Mouse (Mus musculus) liver, postnatal 0 days (tissue): ENCODE measurements around the gene Rnf11. TPM values are rescaled to one million over a fixed set of nuclear protein-coding genes. Genes with fewer than 3 reads are reported as not detected.
A peak's percentile ranks its signal among the peaks of the same experiment; 100 is the strongest.

ENCODE experiments used
- ATAC-seq: fragments of 200-750 bp; cut with Nextera tagmentation; 2 replicates; pipeline ENCODE4 v1.8.0; 2017; ENCODE audit warnings: mild to moderate bottlenecking, moderate library complexity
- DNase-seq: peaks from one replicate; pipeline ENCODE4 v3.0.0-alpha.2; 2016
- H3K27ac ChIP-seq: fragments of 300-500 bp; sonication (generic); 2 replicates; pipeline ENCODE4 v1.5.1; 2014; ENCODE audit warnings: antibody characterized with exemption, moderate library complexity, mild to moderate bottlenecking, low read depth
- H3K27me3 ChIP-seq: fragments of 300-500 bp; sonication (generic); 2 replicates; pipeline ENCODE4 v1.6.1; 2014; ENCODE audit warnings: low read length, control low read depth, mixed read lengths; ENCODE audit not compliant: insufficient read depth
- H3K36me3 ChIP-seq: fragments of 300-500 bp; sonication (generic); replicated peaks from 2 replicates; pipeline ENCODE4 v1.6.1; 2014; ENCODE audit warnings: mild to moderate bottlenecking, control low read depth, low read length, moderate library complexity, mixed read lengths; ENCODE audit not compliant: insufficient read depth
- H3K4me1 ChIP-seq: fragments of 300-500 bp; sonication (generic); 2 replicates; pipeline ENCODE4 v1.6.1; 2014; ENCODE audit warnings: antibody characterized with exemption, mild to moderate bottlenecking, control low read depth; ENCODE audit not compliant: insufficient read depth
- H3K4me2 ChIP-seq: fragments of 300-500 bp; sonication (generic); 2 replicates; pipeline ENCODE4 v1.6.1; 2014; ENCODE audit warnings: low read depth, mild to moderate bottlenecking, low read length, moderate library complexity, mixed read lengths
- H3K4me3 ChIP-seq: fragments of 300-500 bp; sonication (generic); 2 replicates; pipeline ENCODE4 v1.5.1; 2014; ENCODE audit warnings: low read depth, low read length
- H3K9ac ChIP-seq: fragments of 300-500 bp; sonication (generic); replicated peaks from 2 replicates; pipeline ENCODE4 v1.6.1; 2014; ENCODE audit warnings: mild to moderate bottlenecking, moderate library complexity
- H3K9me3 ChIP-seq: fragments of 300-500 bp; sonication (generic); 2 replicates; pipeline ENCODE4 v1.6.1; 2016; ENCODE audit warnings: mild to moderate bottlenecking, control low read depth, low read length, mixed read lengths
- CTCF ChIP-seq: sonication (generic); IDR thresholded peaks from 2 replicates; pipeline ENCODE4 v1.5.1; 2016; ENCODE audit warnings: antibody characterized with exemption, low read depth
- EP300 ChIP-seq: IDR thresholded peaks from 2 replicates; pipeline ENCODE4 v1.6.1; 2016; ENCODE audit warnings: antibody characterized with exemption, low read depth, mild to moderate bottlenecking
- WGBS: fragments of 180-500 bp; shearing (Covaris S2); extraction: QIAGEN DNeasy Blood & Tissue Kit; methylation state at CpG from one replicate; pipeline ENCODE4 v1.1.7; 2014; ENCODE audit not compliant: insufficient replicate concordance; 5-methylcytosine and 5-hydroxymethylcytosine counted together
- polyA plus RNA-seq: library from polyadenylated mRNA; unstranded; fragments of >200 nt; fragmentation: Nextera tagmentation; extraction: Ambion mirVana; gene quantifications from 2 replicates; pipeline ENCODE4 v1.2.1, GENCODE M21; 2015

Gene Rnf11
- polyA plus RNA-seq, 1 experiment from 2014 or later = 34.0 TPM

- peaks cover 4% of the 10 kb centered on the region for H3K36me3 ChIP-seq
- H3K27ac ChIP-seq = peak overlapping the region; percentile 97
- no peak for DNase-seq
- H3K4me3 ChIP-seq = peak overlapping the region; percentile 70
- peak overlapping the region; percentile 89 for H3K9ac ChIP-seq
- no peaks in the 10 kb centered on the region for H3K9me3 ChIP-seq
- peaks cover 14% of the 10 kb centered on the region for H3K4me1 ChIP-seq
- peak overlapping the region; percentile 88 for H3K4me2 ChIP-seq
- ATAC-seq = no peak
- peak; percentile 19; the same call in 1 of the 2 replicates for TF ChIP-seq EP300
- TF ChIP-seq CTCF = no peak
- no peaks in the 10 kb centered on the region for H3K27me3 ChIP-seq
- WGBS = 45% methylated on average over 2 of the region's 2 CpGs
These were observed 9.4 kb downstream of the Rnf11 start for GRCm38 (mm10) chr4:109475078-109475477.

DNA sequence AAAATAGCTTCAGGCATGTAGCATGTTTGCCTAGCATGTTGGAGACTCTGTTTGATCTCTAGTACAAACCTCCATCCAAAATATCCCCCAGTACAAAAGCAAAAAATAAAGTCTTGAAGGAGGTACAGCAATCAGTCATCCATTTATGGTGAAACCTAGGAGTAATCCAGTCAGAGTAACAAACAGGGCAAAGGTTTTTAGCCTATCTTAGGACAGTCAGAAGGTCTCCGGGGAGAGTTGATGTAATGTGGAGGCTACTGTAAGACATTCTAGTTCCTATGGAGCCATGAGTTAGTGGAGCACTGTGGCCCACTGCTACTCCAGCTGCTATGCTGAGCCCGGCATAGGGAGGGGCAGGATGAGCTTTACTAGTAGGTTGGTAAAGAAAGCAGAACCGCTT is 12.0 kb downstream of the Rnf11 start:
- Histone ChIP-seq H3K9ac (no peak overlapping the region), H3K9me3 (no peaks in the 10 kb centered on the region), H3K4me1 (peaks cover 20% of the 10 kb centered on the region), H3K27ac (no peak overlapping the region), H3K36me3 (peaks cover 4% of the 10 kb centered on the region), H3K4me3 (no peak overlapping the region), H3K4me2 (no peak overlapping the region), H3K27me3 (no peaks in the 10 kb centered on the region)
- WGBS = 80% methylated on average over 3 of the region's 3 CpGs
- no peak for ATAC-seq
- no peak for TF ChIP-seq EP300
- no peak for TF ChIP-seq CTCF
- no peak for DNase-seq

GRCm38 (mm10) chr4:109471606-109472005 is 12.9 kb downstream of the Rnf11 start:
- H3K36me3 ChIP-seq = peaks cover 4% of the 10 kb centered on the region
- no peak overlapping the region for H3K4me3 ChIP-seq
- H3K4me2 ChIP-seq = no peak overlapping the region
- TF ChIP-seq EP300 (no peak), CTCF (no peak)
- H3K27me3 ChIP-seq = no peaks in the 10 kb centered on the region
- H3K27ac ChIP-seq = no peak overlapping the region
- no peak for DNase-seq
- peaks cover 22% of the 10 kb centered on the region for H3K4me1 ChIP-seq
- no peak for ATAC-seq
- H3K9ac ChIP-seq = no peak overlapping the region
- no peaks in the 10 kb centered on the region for H3K9me3 ChIP-seq

DNA sequence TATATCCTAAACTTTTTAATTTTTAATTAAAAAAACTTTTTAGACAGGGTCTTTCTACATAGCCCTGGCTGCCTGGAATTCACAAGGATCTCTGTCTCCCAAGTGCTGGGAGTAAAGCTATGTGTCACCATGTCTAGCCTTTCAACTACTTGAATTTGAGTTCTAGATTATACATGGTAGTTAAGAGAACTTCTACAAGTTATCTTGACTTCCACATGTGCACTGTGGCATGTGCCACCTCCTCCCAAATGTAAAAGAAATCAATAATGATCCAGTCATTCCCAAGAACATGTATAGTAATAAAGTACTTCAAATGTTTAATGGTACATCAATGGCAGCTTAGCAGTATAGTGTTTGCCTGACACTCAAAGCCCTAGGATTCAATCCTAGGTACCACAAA is 16.8 kb downstream of the Rnf11 start:
- DNase-seq (no peak), ATAC-seq (peak; percentile 41)
- Histone ChIP-seq H3K27me3 (no peaks in the 10 kb centered on the region), H3K9ac (no peak overlapping the region), H3K27ac (no peak overlapping the region), H3K4me1 (peaks cover 24% of the 10 kb centered on the region), H3K36me3 (peaks cover 4% of the 10 kb centered on the region), H3K4me2 (peak overlapping the region; percentile 11; the same call in 1 of the 2 replicates), H3K9me3 (no peaks in the 10 kb centered on the region), H3K4me3 (no peak overlapping the region)
- no peak for TF ChIP-seq CTCF
- peak; percentile 5; the same call in 1 of the 2 replicates for TF ChIP-seq EP300

DNA sequence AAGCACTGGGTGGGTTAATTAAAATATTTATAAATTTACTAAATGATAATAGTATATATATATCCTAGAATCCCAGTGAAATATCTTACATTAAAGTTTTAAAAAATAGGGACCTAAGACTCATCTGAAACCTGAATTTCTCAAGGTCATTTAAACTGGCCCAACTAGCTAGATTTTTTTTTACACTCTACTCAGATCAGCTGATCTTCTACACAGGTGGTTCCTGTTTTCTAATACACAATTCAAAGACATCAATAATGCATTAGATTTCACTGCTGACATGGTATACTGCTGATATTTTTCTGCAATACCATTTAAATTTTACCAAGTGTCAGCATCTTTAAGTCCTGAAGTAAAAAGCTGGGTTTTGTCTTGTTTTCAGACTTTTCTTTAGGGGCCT is 20.6 kb downstream of the Rnf11 start:
- Histone ChIP-seq H3K9me3 (no peaks in the 10 kb centered on the region), H3K27ac (no peak overlapping the region), H3K27me3 (no peaks in the 10 kb centered on the region), H3K4me1 (peaks cover 17% of the 10 kb centered on the region; the same call in 1 of the 2 replicates), H3K36me3 (no peaks in the 10 kb centered on the region), H3K9ac (no peak overlapping the region), H3K4me3 (no peak overlapping the region), H3K4me2 (no peak overlapping the region)
- ATAC-seq = no peak
- no peak for DNase-seq
- TF ChIP-seq EP300 (no peak), CTCF (no peak)

DNA sequence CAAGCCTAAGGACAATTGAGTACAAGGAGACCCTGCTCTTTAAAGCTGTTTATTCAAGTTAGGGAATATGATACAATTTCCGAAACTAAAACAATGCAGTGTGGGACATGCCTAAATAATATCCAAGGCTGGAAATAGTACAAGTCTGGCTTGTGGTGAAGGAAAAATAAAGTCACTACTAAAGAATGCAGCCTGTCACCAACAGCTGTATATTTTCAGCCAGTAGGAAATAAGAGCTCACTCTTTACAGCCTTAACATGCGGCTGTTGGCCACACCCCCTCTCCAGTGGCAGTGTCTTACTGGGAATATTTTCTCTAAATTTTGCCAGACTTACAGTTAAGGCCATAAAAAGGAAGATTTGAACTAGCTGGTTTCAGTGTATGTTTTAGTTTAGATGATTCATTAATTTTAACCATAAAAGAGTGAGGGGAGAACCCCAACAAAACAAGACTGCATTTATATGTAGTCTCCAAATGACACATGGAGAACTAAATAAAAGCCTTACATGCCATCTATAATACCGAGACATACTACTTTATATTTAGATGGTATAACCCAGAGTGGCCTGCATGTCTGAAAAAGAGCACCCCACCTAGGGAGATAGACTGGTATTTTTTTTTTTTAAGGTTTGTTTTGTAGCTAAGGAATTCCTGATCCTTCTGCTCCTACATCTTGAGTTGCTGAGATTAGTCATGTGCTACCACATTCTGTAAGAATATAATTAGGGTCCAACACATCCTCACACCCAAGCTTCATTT is 23.9 kb downstream of the Rnf11 start:
- H3K4me3 ChIP-seq = no peak overlapping the region
- 0 out of 2 replicates have a peak, but pooled peaks cover 6% of the 10 kb centered on the region for H3K4me1 ChIP-seq
- no peak overlapping the region for H3K27ac ChIP-seq
- DNase-seq (no peak), ATAC-seq (no peak)
- no peaks in the 10 kb centered on the region for H3K27me3 ChIP-seq
- H3K9ac ChIP-seq = no peak overlapping the region
- no peak overlapping the region for H3K4me2 ChIP-seq
- H3K36me3 ChIP-seq = peaks cover 5% of the 10 kb centered on the region
- no peak for TF ChIP-seq CTCF
- no peak for TF ChIP-seq EP300
- H3K9me3 ChIP-seq = no peaks in the 10 kb centered on the region
- WGBS = 77% methylated on average over 3 of the region's 3 CpGs

GRCm38 (mm10) chr4:109456821-109457220 is 27.7 kb downstream of the Rnf11 start:
- DNase-seq (no peak), ATAC-seq (no peak)
- Histone ChIP-seq H3K4me3 (no peak overlapping the region), H3K4me1 (no peaks in the 10 kb centered on the region), H3K9ac (no peak overlapping the region), H3K27me3 (no peaks in the 10 kb centered on the region), H3K36me3 (peaks cover 23% of the 10 kb centered on the region), H3K4me2 (no peak overlapping the region), H3K27ac (no peak overlapping the region), H3K9me3 (no peaks in the 10 kb centered on the region)
- TF ChIP-seq EP300 = no peak
- no peak for TF ChIP-seq CTCF
- 79% methylated on average over 6 of the region's 6 CpGs for WGBS
